Mouse (Mus musculus): ENCODE measurements around the gene Dcaf5. TPM values are rescaled to one million over a fixed set of nuclear protein-coding genes. Genes with fewer than 3 reads are reported as not detected.
A peak's percentile ranks its signal among the peaks of the same experiment; 100 is the strongest.

Gene Dcaf5
- polyA plus RNA-seq, 1 experiment from 2014 or later: 11.4 TPM

- H3K27me3 ChIP-seq (replicated peaks; ENCODE audit: control insufficient read depth, insufficient read depth, low read length): no peaks in the 10 kb centered on the region
- no peak overlapping the region for H3K9ac ChIP-seq (ENCODE audit: low read length)
- H3K4me1 ChIP-seq (replicated peaks; ENCODE audit: control insufficient read depth, insufficient read depth, low read length): peaks cover 3% of the 10 kb centered on the region
- DNase-seq (ENCODE audit: low spot score) (no peak), ATAC-seq (replicated peaks; ENCODE audit: low FRiP score, low TSS enrichment, low read depth) (no peak)
- no peaks in the 10 kb centered on the region for H3K9me3 ChIP-seq (ENCODE audit: control insufficient read depth, low read length)
- peaks cover 21% of the 10 kb centered on the region for H3K36me3 ChIP-seq (ENCODE audit: control insufficient read depth, insufficient read depth, low read length)
- H3K27ac ChIP-seq (ENCODE audit: low read depth): no peak overlapping the region
- no peak overlapping the region for H3K4me3 ChIP-seq (ENCODE audit: low read depth, low read length)
- 64% methylated on average over 5 of the region's 5 CpGs for WGBS
- no peak overlapping the region for H3K4me2 ChIP-seq (ENCODE audit: low read length)
Observed at GRCm38 (mm10) chr12:80360321-80360720, 76.1 kb downstream of the Dcaf5 start.

- DNase-seq (ENCODE audit: low spot score) (no peak), ATAC-seq (replicated peaks; ENCODE audit: low FRiP score, low TSS enrichment, low read depth) (peak; percentile 75)
- H3K4me3 ChIP-seq (ENCODE audit: low read depth, low read length): no peak overlapping the region
- peaks cover 17% of the 10 kb centered on the region for H3K36me3 ChIP-seq (ENCODE audit: control insufficient read depth, insufficient read depth, low read length)
- peak overlapping the region; percentile 79 for H3K27ac ChIP-seq (ENCODE audit: low read depth)
- 30% methylated on average over 6 of the region's 6 CpGs for WGBS
- no peaks in the 10 kb centered on the region for H3K9me3 ChIP-seq (ENCODE audit: control insufficient read depth, low read length)
- H3K4me1 ChIP-seq (replicated peaks; ENCODE audit: control insufficient read depth, insufficient read depth, low read length): peaks cover 18% of the 10 kb centered on the region
- no peaks in the 10 kb centered on the region for H3K27me3 ChIP-seq (replicated peaks; ENCODE audit: control insufficient read depth, insufficient read depth, low read length)
- H3K4me2 ChIP-seq (ENCODE audit: low read length): no peak overlapping the region
- H3K9ac ChIP-seq (ENCODE audit: low read length): no peak overlapping the region
Observed at GRCm38 (mm10) chr12:80344777-80345231, 91.6 kb downstream of the Dcaf5 start.

GRCm38 (mm10) chr12:80340936-80341335 lies 95.5 kb downstream of the Dcaf5 start:
- Histone ChIP-seq H3K9ac (ENCODE audit: low read length) (no peak overlapping the region), H3K36me3 (ENCODE audit: control insufficient read depth, insufficient read depth, low read length) (peaks cover 31% of the 10 kb centered on the region), H3K27me3 (replicated peaks; ENCODE audit: control insufficient read depth, insufficient read depth, low read length) (no peaks in the 10 kb centered on the region), H3K4me3 (ENCODE audit: low read depth, low read length) (no peak overlapping the region), H3K27ac (ENCODE audit: low read depth) (no peak overlapping the region), H3K4me1 (replicated peaks; ENCODE audit: control insufficient read depth, insufficient read depth, low read length) (peaks cover 24% of the 10 kb centered on the region), H3K4me2 (ENCODE audit: low read length) (no peak overlapping the region), H3K9me3 (ENCODE audit: control insufficient read depth, low read length) (no peaks in the 10 kb centered on the region)
- ATAC-seq (replicated peaks; ENCODE audit: low FRiP score, low TSS enrichment, low read depth): no peak
- no peak for DNase-seq (ENCODE audit: low spot score)
- 92% methylated on average over 2 of the region's 2 CpGs for WGBS

GRCm38 (mm10) chr12:80334162-80334561 lies 102.2 kb downstream of the Dcaf5 start:
- peaks cover 25% of the 10 kb centered on the region for H3K36me3 ChIP-seq (ENCODE audit: control insufficient read depth, insufficient read depth, low read length)
- peaks cover 19% of the 10 kb centered on the region for H3K4me1 ChIP-seq (replicated peaks; ENCODE audit: control insufficient read depth, insufficient read depth, low read length)
- H3K4me3 ChIP-seq (ENCODE audit: low read depth, low read length): no peak overlapping the region
- no peak overlapping the region for H3K27ac ChIP-seq (ENCODE audit: low read depth)
- no peaks in the 10 kb centered on the region for H3K9me3 ChIP-seq (ENCODE audit: control insufficient read depth, low read length)
- no peaks in the 10 kb centered on the region for H3K27me3 ChIP-seq (replicated peaks; ENCODE audit: control insufficient read depth, insufficient read depth, low read length)
- WGBS: 76% methylated on average over 4 of the region's 4 CpGs
- no peak overlapping the region for H3K9ac ChIP-seq (ENCODE audit: low read length)
- ATAC-seq (replicated peaks; ENCODE audit: low FRiP score, low TSS enrichment, low read depth): no peak
- no peak for DNase-seq (ENCODE audit: low spot score)
- no peak overlapping the region for H3K4me2 ChIP-seq (ENCODE audit: low read length)

- Histone ChIP-seq H3K4me2 (ENCODE audit: low read length) (no peak overlapping the region), H3K4me1 (replicated peaks; ENCODE audit: control insufficient read depth, insufficient read depth, low read length) (peaks cover 12% of the 10 kb centered on the region), H3K9me3 (ENCODE audit: control insufficient read depth, low read length) (no peaks in the 10 kb centered on the region), H3K36me3 (ENCODE audit: control insufficient read depth, insufficient read depth, low read length) (peaks cover 7% of the 10 kb centered on the region), H3K9ac (ENCODE audit: low read length) (no peak overlapping the region), H3K4me3 (ENCODE audit: low read depth, low read length) (no peak overlapping the region), H3K27ac (ENCODE audit: low read depth) (no peak overlapping the region), H3K27me3 (replicated peaks; ENCODE audit: control insufficient read depth, insufficient read depth, low read length) (no peaks in the 10 kb centered on the region)
- no peak for ATAC-seq (replicated peaks; ENCODE audit: low FRiP score, low TSS enrichment, low read depth)
- peak; percentile 59 for DNase-seq (ENCODE audit: low spot score)
- WGBS: 38% methylated on average over 2 of the region's 2 CpGs
Observed at GRCm38 (mm10) chr12:80331634-80332033, 104.8 kb downstream of the Dcaf5 start.

- no peak overlapping the region for H3K4me3 ChIP-seq (ENCODE audit: low read depth, low read length)
- H3K4me1 ChIP-seq (replicated peaks; ENCODE audit: control insufficient read depth, insufficient read depth, low read length): peaks cover 13% of the 10 kb centered on the region
- H3K4me2 ChIP-seq (ENCODE audit: low read length): no peak overlapping the region
- 76% methylated on average over 8 of the region's 8 CpGs for WGBS
- H3K9ac ChIP-seq (ENCODE audit: low read length): no peak overlapping the region
- H3K27me3 ChIP-seq (replicated peaks; ENCODE audit: control insufficient read depth, insufficient read depth, low read length): no peaks in the 10 kb centered on the region
- H3K36me3 ChIP-seq (ENCODE audit: control insufficient read depth, insufficient read depth, low read length): peaks cover 7% of the 10 kb centered on the region
- DNase-seq (ENCODE audit: low spot score) (no peak), ATAC-seq (replicated peaks; ENCODE audit: low FRiP score, low TSS enrichment, low read depth) (no peak)
- H3K9me3 ChIP-seq (ENCODE audit: control insufficient read depth, low read length): no peaks in the 10 kb centered on the region
- H3K27ac ChIP-seq (ENCODE audit: low read depth): no peak overlapping the region
Observed at GRCm38 (mm10) chr12:80330819-80331218, 105.6 kb downstream of the Dcaf5 start.

- Histone ChIP-seq H3K4me2 (ENCODE audit: low read length) (no peak overlapping the region), H3K27me3 (replicated peaks; ENCODE audit: control insufficient read depth, insufficient read depth, low read length) (no peaks in the 10 kb centered on the region), H3K4me1 (replicated peaks; ENCODE audit: control insufficient read depth, insufficient read depth, low read length) (peaks cover 22% of the 10 kb centered on the region), H3K4me3 (ENCODE audit: low read depth, low read length) (no peak overlapping the region), H3K9me3 (ENCODE audit: control insufficient read depth, low read length) (no peaks in the 10 kb centered on the region), H3K9ac (ENCODE audit: low read length) (no peak overlapping the region), H3K27ac (ENCODE audit: low read depth) (no peak overlapping the region), H3K36me3 (ENCODE audit: control insufficient read depth, insufficient read depth, low read length) (no peaks in the 10 kb centered on the region)
- peak; percentile 69; the same call in 1 of the 2 replicates for ATAC-seq (replicated peaks; ENCODE audit: low FRiP score, low TSS enrichment, low read depth)
- 43% methylated on average over 2 of the region's 2 CpGs for WGBS
- no peak for DNase-seq (ENCODE audit: low spot score)
Observed at GRCm38 (mm10) chr12:80329641-80330040, 106.8 kb downstream of the Dcaf5 start.

- H3K27ac ChIP-seq (ENCODE audit: low read depth): no peak overlapping the region
- no peak overlapping the region for H3K9ac ChIP-seq (ENCODE audit: low read length)
- no peak overlapping the region for H3K4me2 ChIP-seq (ENCODE audit: low read length)
- ATAC-seq (replicated peaks; ENCODE audit: low FRiP score, low TSS enrichment, low read depth) (no peak), DNase-seq (ENCODE audit: low spot score) (no peak)
- H3K27me3 ChIP-seq (replicated peaks; ENCODE audit: control insufficient read depth, insufficient read depth, low read length): no peaks in the 10 kb centered on the region
- H3K4me1 ChIP-seq (replicated peaks; ENCODE audit: control insufficient read depth, insufficient read depth, low read length): peaks cover 26% of the 10 kb centered on the region
- H3K36me3 ChIP-seq (ENCODE audit: control insufficient read depth, insufficient read depth, low read length): no peaks in the 10 kb centered on the region
- no peak overlapping the region for H3K4me3 ChIP-seq (ENCODE audit: low read depth, low read length)
- 0 out of 2 replicates have a peak, but pooled peaks cover 3% of the 10 kb centered on the region for H3K9me3 ChIP-seq (ENCODE audit: control insufficient read depth, low read length)
Observed at GRCm38 (mm10) chr12:80326047-80326446, 110.4 kb downstream of the Dcaf5 start.

GRCm38 (mm10) chr12:80324785-80325131 lies 111.6 kb downstream of the Dcaf5 start:
- 0 out of 2 replicates have a peak, but pooled peaks cover 3% of the 10 kb centered on the region for H3K9me3 ChIP-seq (ENCODE audit: control insufficient read depth, low read length)
- H3K9ac ChIP-seq (ENCODE audit: low read length): no peak overlapping the region
- no peaks in the 10 kb centered on the region for H3K27me3 ChIP-seq (replicated peaks; ENCODE audit: control insufficient read depth, insufficient read depth, low read length)
- H3K27ac ChIP-seq (ENCODE audit: low read depth): no peak overlapping the region
- no peaks in the 10 kb centered on the region for H3K36me3 ChIP-seq (ENCODE audit: control insufficient read depth, insufficient read depth, low read length)
- no peak overlapping the region for H3K4me2 ChIP-seq (ENCODE audit: low read length)
- H3K4me3 ChIP-seq (ENCODE audit: low read depth, low read length): no peak overlapping the region
- H3K4me1 ChIP-seq (replicated peaks; ENCODE audit: control insufficient read depth, insufficient read depth, low read length): peaks cover 23% of the 10 kb centered on the region
- ATAC-seq (replicated peaks; ENCODE audit: low FRiP score, low TSS enrichment, low read depth): peak; percentile 37; the same call in 1 of the 2 replicates
- DNase-seq (ENCODE audit: low spot score): no peak
- 14% methylated on average over 1 of the region's 1 CpGs for WGBS
